Mouse (Mus musculus) heart, adult 2 months (tissue): ENCODE results near the gene Nuak1. TPM values are rescaled to one million over a fixed set of nuclear protein-coding genes. Genes with fewer than 3 reads are reported as not detected.
A peak's percentile ranks its signal among the peaks of the same experiment; 100 is the strongest.
"Not testable (repeated sequence)": the region's sequence is repeated elsewhere in the genome, so short reads cannot be mapped to it uniquely, and the experiment has no call there.

Experiments
- DNase-seq, 2 experiments: peaks; one replicate each; pipeline ENCODE4 v3.0.0; 2021
- H3K27ac ChIP-seq: fragments of 200-600 bp; 2 replicates; pipeline ENCODE4 v1.8.1; 2022
- H3K27me3 ChIP-seq: fragments of 200-500 bp; 2 replicates; pipeline ENCODE4 v1.6.1; 2012; ENCODE audit warnings: mild to moderate bottlenecking, low read length, inconsistent platforms, mixed read lengths; ENCODE audit not compliant: control insufficient read depth, insufficient read depth
- H3K36me3 ChIP-seq: fragments of 200-500 bp; 2 replicates; pipeline ENCODE4 v1.6.1; 2012; ENCODE audit warnings: low read length, inconsistent platforms; ENCODE audit not compliant: control insufficient read depth, insufficient read depth
- H3K4me1 ChIP-seq: fragments of 200-500 bp; 2 replicates; pipeline ENCODE4 v1.6.1; 2011; ENCODE audit warnings: low read length; ENCODE audit not compliant: control insufficient read depth, insufficient read depth
- H3K4me3 ChIP-seq: fragments of 200-600 bp; 2 replicates; pipeline ENCODE4 v1.8.1; 2022
- H3K79me2 ChIP-seq: fragments of 200-500 bp; replicated peaks from 2 replicates; pipeline ENCODE4 v1.6.1; 2012; ENCODE audit warnings: mild to moderate bottlenecking, inconsistent platforms, low read length, moderate library complexity, mixed read lengths; ENCODE audit not compliant: control insufficient read depth, insufficient read depth
- H3K9ac ChIP-seq: fragments of 200-500 bp; 2 replicates; pipeline ENCODE4 v1.6.1; 2012; ENCODE audit warnings: low read depth, mild to moderate bottlenecking, control low read depth, inconsistent platforms, low read length, mixed read lengths
- CTCF ChIP-seq: fragments of 200-600 bp; IDR thresholded peaks from 2 replicates; pipeline ENCODE4 v1.8.1; 2022; ENCODE audit warnings: antibody characterized with exemption, mild to moderate bottlenecking, moderate library complexity
- EP300 ChIP-seq: fragments of 200-500 bp; IDR thresholded peaks from 2 replicates; pipeline ENCODE4 v1.6.1; 2011; ENCODE audit warnings: low read depth, low read length, control low read depth; ENCODE audit not compliant: insufficient read depth
- POLR2A ChIP-seq: fragments of 200-500 bp; IDR thresholded peaks from 2 replicates; pipeline ENCODE4 v1.6.1; 2011; ENCODE audit warnings: mild to moderate bottlenecking, low read depth, low read length, control low read depth; ENCODE audit not compliant: insufficient read depth
- WGBS: fragments of 180-500 bp; shearing (Covaris S2); methylation state at CpG from one replicate; pipeline ENCODE4 v1.1.7; 2018; 5-methylcytosine and 5-hydroxymethylcytosine counted together
- intact Hi-C: fragments of 180-260 bp; cut with DNase I; formaldehyde crosslinking; loops from one replicate; pipeline ENCODE4 v1.15.1; 2025
- long read RNA-seq: library from polyadenylated mRNA; stranded (forward); transcript quantifications from one replicate; pipeline ENCODE4 v2.0.0, GENCODE M21; 2021
- polyA plus RNA-seq: library from polyadenylated mRNA; depleted of rRNA; stranded (reverse); fragments of >200 nt; gene quantifications from 2 replicates; pipeline ENCODE4 v1.2.3, GENCODE M21; 2012; rRNA removed
- total RNA-seq, 2 experiments: library from RNA; stranded (reverse); gene quantifications; 2 replicates each; pipeline ENCODE4 v1.2.3; 2021

Nuak1 gene
- total RNA-seq (10 to 100 TPM; 27.0 to 29.0 TPM), polyA plus RNA-seq (15.3 and 32.0 TPM in 2 replicates)
- long read RNA-seq, partial matches to known transcripts = 0 of 25 reads
- long read RNA-seq, other reads (novel, unspliced or antisense) = 25 of 25 reads

DNA sequence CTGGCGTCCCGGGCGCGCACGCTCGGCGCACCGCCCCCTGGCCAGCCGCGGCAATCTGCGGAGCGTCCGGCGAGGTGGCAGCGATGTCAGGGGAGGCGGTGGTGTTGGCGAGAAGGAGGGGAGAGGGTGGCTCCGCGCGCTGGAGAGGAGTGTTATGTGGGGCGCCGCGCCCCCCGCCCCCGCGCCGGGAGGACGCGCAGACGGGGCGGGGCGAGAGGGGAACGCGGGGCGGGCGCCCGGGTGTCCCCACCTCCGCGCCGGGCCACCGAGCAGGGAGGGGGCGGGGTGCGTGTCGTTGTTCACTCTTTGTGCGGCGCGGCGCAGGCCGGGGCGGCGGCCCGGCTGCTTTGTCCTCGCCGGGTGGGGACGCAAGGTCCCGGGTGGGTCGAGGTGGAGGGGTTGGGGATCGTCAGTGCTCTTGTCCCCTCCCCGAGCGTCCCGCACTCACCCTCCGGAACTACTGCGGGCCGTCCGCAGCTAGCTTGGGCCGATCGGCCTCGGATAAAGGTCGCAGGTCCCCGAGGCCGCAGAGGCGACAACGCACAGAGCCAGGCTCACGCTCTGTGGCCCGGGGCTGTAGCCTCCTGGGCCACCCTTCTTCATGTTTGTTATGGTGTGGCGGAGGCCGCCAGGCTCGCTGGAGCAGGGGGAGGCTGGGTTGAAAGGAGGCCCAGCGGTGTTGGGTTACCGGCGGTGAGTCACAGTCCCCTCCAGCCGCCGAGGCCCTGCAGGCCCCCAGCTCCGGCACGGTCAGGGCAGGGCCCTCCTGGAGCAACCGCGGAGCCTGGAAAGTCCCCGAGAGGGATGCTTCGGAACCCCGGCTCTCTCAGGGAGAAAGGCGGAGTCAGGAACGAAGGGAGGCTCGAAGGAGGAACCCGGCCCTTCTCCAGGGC, at the start of gene Nuak1:
Gene Nuak1 (minus strand): TSS at position 57 of the 893 bp plus-strand sequence.
- no peak for TF ChIP-seq EP300
- TF ChIP-seq POLR2A = peak; percentile 81
- peak; percentile 35; the same call in 1 of the 2 replicates for TF ChIP-seq CTCF
- peaks cover 10% of the 10 kb centered on the region for H3K4me1 ChIP-seq
- H3K36me3 ChIP-seq = no peaks in the 10 kb centered on the region
- no peaks in the 10 kb centered on the region for H3K27me3 ChIP-seq
- WGBS = under 1% methylated on average over 84 of the region's 94 CpGs
- H3K79me2 ChIP-seq = no peaks in the 10 kb centered on the region; the same call in 1 of the 2 replicates
- DNase-seq = peak; percentile 95
- intact Hi-C loops = loop anchor here (5.0 kb wide), 1 partner anchor 503 kb away; no protein-coding TSS in a partner anchor
- H3K4me3 ChIP-seq = peak within 1 kb of the TSS; percentile 86
- peak within 1 kb of the TSS; percentile 98 for H3K9ac ChIP-seq
- H3K27ac ChIP-seq = peak within 1 kb of the TSS; percentile 100

DNA sequence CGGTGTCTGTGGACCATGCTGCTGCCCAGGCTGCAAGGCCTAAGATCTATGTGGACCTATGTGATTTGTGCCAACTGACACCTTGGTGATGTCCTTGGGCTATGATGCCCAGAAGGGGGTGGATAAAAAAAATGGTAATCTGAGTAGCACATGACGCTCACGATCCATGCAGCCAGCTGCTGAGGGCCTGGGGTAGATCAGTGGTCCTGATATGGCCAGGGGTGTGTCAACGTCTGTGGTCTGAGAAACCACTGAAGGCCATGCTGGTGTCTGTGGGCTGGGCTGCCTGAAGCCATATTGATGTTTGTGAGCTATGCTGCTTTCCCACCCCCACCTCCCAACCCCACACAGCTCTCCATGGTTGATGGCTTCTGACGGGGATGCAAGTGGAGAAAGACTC, 49.7 kb upstream of the Nuak1 start:
- no peaks in the 10 kb centered on the region for H3K27me3 ChIP-seq
- no peak overlapping the region for H3K27ac ChIP-seq
- H3K79me2 ChIP-seq = no peaks in the 10 kb centered on the region
- H3K4me1 ChIP-seq = no peaks in the 10 kb centered on the region
- 89% methylated on average over 5 of the region's 5 CpGs for WGBS
- no peak overlapping the region for H3K9ac ChIP-seq
- no peak for TF ChIP-seq POLR2A
- no peak for TF ChIP-seq EP300
- TF ChIP-seq CTCF = no peak
- intact Hi-C loops = no loop called here
- H3K36me3 ChIP-seq = no peaks in the 10 kb centered on the region
- DNase-seq = no peak
- no peak overlapping the region for H3K4me3 ChIP-seq

DNA sequence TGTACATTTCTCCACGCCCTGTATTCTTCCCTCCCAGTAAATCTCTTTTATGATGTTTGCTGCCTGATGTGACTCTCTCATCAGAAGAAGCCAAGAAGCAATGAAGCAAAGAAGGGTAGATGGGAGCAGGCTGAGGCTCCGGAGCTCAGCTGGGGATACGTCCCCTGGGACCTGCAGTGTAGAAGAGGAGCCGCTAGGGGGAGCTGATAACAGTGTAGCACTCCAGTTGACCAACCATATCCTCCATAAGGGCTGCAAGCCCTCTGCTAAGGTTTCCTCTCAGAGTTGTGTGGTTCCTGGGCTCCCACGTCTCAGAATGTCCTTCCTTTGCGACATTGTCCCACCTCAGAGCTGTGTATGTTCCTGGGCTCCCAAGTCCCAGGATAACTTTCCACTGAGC, 47.9 kb upstream of the Nuak1 start:
- Histone ChIP-seq H3K9ac (no peak overlapping the region), H3K4me1 (no peaks in the 10 kb centered on the region), H3K27ac (no peak overlapping the region), H3K27me3 (no peaks in the 10 kb centered on the region), H3K79me2 (no peaks in the 10 kb centered on the region), H3K4me3 (no peak overlapping the region), H3K36me3 (no peaks in the 10 kb centered on the region)
- DNase-seq = peak; percentile 40 to 61
- WGBS = 44% methylated on average over 6 of the region's 6 CpGs
- intact Hi-C loops = no loop called here
- TF ChIP-seq EP300 (no peak), CTCF (peak; percentile 84)

DNA sequence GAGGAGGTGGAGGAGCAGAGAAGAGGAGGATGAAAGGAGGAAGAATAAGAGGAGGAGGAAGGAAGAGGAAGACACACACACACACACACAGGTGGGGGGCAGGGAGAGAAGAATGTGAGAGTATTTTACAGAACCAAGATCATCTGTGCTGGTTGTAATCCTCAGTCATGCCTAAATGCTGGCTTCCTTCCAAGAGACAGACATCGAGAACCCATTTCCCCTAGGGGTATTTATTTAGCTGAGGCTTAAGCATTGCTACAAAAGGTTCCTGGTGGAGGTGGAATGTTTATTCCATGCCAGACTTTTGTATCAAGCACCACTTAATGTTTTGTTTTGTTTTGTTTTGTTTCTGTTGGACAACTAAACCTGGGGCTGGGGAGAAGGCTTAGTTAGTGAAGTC, 44.3 kb upstream of the Nuak1 start:
- Histone ChIP-seq H3K36me3 (no peaks in the 10 kb centered on the region), H3K4me3 (no peak overlapping the region), H3K27ac (no peak overlapping the region), H3K9ac (no peak overlapping the region), H3K79me2 (no peaks in the 10 kb centered on the region), H3K4me1 (peaks cover 2% of the 10 kb centered on the region; the same call in 1 of the 2 replicates), H3K27me3 (no peaks in the 10 kb centered on the region)
- intact Hi-C loops = no loop called here
- TF ChIP-seq EP300 = no peak
- TF ChIP-seq POLR2A = no peak
- no peak for TF ChIP-seq CTCF
- WGBS = 32% methylated on average over 1 of the region's 1 CpGs
- DNase-seq = no peak

DNA sequence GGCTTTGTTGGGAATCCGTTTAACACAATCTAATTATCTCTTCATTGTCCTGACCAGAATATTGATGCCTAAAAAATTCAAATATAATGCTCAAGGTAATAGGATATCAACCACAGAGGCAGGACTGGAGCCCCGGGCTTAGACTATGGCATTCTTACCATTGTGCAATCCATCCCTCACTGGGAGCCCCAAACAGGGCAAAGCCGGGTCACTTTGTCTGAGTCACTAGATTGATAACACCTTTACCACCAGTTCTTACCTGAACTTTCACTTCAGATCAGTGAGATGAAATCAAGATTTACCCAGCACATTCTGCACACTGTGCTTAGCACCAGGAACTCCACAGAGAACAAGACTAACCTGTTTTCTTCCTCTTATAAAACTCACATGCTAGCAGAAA, 43.2 kb upstream of the Nuak1 start:
- WGBS = 83% methylated on average over 3 of the region's 3 CpGs
- Histone ChIP-seq H3K27ac (no peak overlapping the region), H3K4me1 (peaks cover 2% of the 10 kb centered on the region; the same call in 1 of the 2 replicates), H3K27me3 (no peaks in the 10 kb centered on the region), H3K9ac (no peak overlapping the region), H3K36me3 (no peaks in the 10 kb centered on the region), H3K79me2 (no peaks in the 10 kb centered on the region), H3K4me3 (no peak overlapping the region)
- no peak for DNase-seq
- intact Hi-C loops = no loop called here
- no peak for TF ChIP-seq EP300
- no peak for TF ChIP-seq CTCF
- no peak for TF ChIP-seq POLR2A

DNA sequence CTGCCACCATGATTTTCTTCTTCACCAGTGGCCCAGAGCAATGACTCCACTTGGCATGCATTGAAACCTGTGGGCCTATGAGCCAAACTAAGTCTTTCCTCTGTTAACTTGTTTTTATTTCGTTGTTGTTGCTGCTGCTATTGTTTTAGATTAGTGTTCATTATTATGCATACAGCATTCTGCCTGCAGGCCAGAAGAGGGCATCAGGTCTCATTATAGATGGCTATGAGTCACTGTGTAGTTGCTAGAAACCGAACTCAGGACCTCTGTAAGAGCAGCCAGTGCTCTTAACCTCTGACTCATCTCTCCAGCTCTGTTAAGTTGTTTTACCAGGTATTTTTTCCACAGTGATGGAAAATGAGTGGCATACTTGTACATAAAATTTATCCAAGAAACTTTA, 42.7 kb upstream of the Nuak1 start:
- Histone ChIP-seq H3K27me3 (no peaks in the 10 kb centered on the region), H3K4me3 (no peak overlapping the region), H3K4me1 (peaks cover 2% of the 10 kb centered on the region; the same call in 1 of the 2 replicates), H3K9ac (no peak overlapping the region), H3K36me3 (no peaks in the 10 kb centered on the region), H3K79me2 (no peaks in the 10 kb centered on the region), H3K27ac (no peak overlapping the region)
- TF ChIP-seq EP300 (no peak), CTCF (no peak), POLR2A (no peak)
- no peak for DNase-seq
- intact Hi-C loops = no loop called here
- WGBS = 85% methylated on average over 2 of the region's 2 CpGs

DNA sequence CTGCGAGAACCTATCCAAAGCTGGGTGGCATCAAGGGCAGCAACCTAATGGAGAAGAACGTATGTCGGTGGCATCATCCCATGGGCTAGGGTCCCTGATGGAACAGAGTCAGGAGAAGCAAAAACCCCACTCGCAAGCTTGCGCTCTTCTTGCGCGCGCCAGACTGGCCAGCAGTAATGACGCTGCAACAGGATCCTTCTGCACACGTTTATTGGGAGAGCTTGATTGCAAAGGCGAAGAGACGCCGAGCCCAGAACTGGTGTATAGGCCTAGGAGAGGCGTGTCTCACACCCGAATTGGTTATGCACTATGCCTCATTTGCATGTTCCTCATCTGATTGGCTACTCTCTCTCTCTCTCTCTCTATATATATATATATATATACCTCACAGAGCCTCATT, 42.0 kb upstream of the Nuak1 start:
- H3K36me3 ChIP-seq, H3K79me2 ChIP-seq, intact Hi-C loops, H3K27me3 ChIP-seq, H3K4me1 ChIP-seq, H3K4me3 ChIP-seq, H3K9ac ChIP-seq, DNase-seq, H3K27ac ChIP-seq: not testable (repeated sequence)
- WGBS = 93% methylated on average over 15 of the region's 15 CpGs
